Mouse (Mus musculus) embryonic facial prominence, embryonic 13.5 days (tissue): Measurements from ENCODE around the gene Zfp72. TPM values are rescaled to one million over a fixed set of nuclear protein-coding genes. Genes with fewer than 3 reads are reported as not detected.
A peak's percentile ranks its signal among the peaks of the same experiment; 100 is the strongest.

Experiments used
- ATAC-seq: fragments of 200-750 bp; cut with Nextera tagmentation; 2 replicates; pipeline ENCODE4 v1.8.0; 2017; ENCODE audit warnings: low read depth; ENCODE audit not compliant: insufficient number of reproducible peaks, insufficient read depth, low FRiP score, low TSS enrichment
- H3K27ac ChIP-seq: fragments of 300-500 bp; sonication (generic); 2 replicates; pipeline ENCODE4 v1.5.1; 2015; ENCODE audit warnings: moderate library complexity, mild to moderate bottlenecking, inconsistent platforms
- H3K27me3 ChIP-seq: fragments of 300-500 bp; sonication (generic); 2 replicates; pipeline ENCODE4 v1.6.1; 2015; ENCODE audit warnings: mild to moderate bottlenecking, inconsistent platforms
- H3K36me3 ChIP-seq: fragments of 300-500 bp; sonication (generic); 2 replicates; pipeline ENCODE4 v1.6.1; 2015; ENCODE audit warnings: mild to moderate bottlenecking, inconsistent platforms
- H3K4me1 ChIP-seq: fragments of 300-500 bp; sonication (generic); 2 replicates; pipeline ENCODE4 v1.6.1; 2015; ENCODE audit warnings: inconsistent platforms
- H3K4me2 ChIP-seq: fragments of 300-500 bp; sonication (generic); 2 replicates; pipeline ENCODE4 v1.6.1; 2015; ENCODE audit warnings: moderate library complexity, mild to moderate bottlenecking, inconsistent platforms
- H3K4me3 ChIP-seq: fragments of 300-500 bp; sonication (generic); 2 replicates; pipeline ENCODE4 v1.5.1; 2015; ENCODE audit warnings: mild to moderate bottlenecking, inconsistent platforms
- H3K9ac ChIP-seq: fragments of 300-500 bp; sonication (generic); 2 replicates; pipeline ENCODE4 v1.6.1; 2015; ENCODE audit warnings: mild to moderate bottlenecking, inconsistent platforms
- H3K9me3 ChIP-seq: fragments of 300-500 bp; sonication (generic); 2 replicates; pipeline ENCODE4 v1.6.1; 2016; ENCODE audit warnings: inconsistent platforms
- WGBS: fragments of 180-500 bp; shearing (Covaris S2); methylation state at CpG from one replicate; pipeline ENCODE4 v1.1.7; 2015; ENCODE audit warnings: mixed read lengths; 5-methylcytosine and 5-hydroxymethylcytosine counted together
- polyA plus RNA-seq: library from polyadenylated mRNA; unstranded; fragments of >200 nt; fragmentation: Nextera tagmentation; extraction: Ambion mirVana; gene quantifications from 2 replicates; pipeline ENCODE4 v1.2.1, GENCODE M21; 2015

The Zfp72 gene
- 8.0 TPM in 2 replicates for polyA plus RNA-seq

DNA sequence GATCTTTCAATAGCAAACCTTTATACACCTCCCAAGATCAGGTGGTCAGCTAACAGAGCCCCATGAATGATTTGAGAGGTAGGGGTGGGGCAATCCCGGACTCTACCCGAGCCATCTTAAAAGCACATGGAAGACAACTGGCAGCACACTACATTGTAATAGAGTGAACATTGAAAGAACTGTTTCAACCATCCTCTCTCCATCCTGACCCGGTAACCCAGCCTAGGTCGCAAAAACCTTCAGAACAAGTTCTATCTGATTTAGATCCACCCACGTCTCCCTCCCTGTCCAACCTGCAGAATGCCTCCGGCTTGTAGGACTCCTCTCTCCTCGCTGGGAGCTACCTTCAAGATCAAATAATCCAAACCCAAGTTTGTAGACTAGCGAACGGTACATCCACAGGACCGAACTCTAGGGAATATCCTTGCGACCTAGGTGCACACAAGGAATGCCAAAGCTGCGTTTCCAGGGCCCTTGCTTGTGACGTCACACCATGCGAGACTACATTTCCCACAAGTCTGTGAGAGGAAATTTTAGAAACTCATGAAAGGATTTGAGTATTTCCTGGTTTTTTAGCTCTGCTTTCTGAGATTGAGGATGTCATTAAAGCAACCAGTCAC is at the start of gene Zfp72:
TSS of gene Zfp72 (minus strand) at position 466 of the 620 bp plus-strand sequence.
- peak; percentile 86; the same call in 1 of the 2 replicates for ATAC-seq
- peak within 1 kb of the TSS; percentile 67 for H3K4me2 ChIP-seq
- H3K4me3 ChIP-seq, result peak within 1 kb of the TSS; percentile 73
- H3K4me1 ChIP-seq, result 0 out of 2 replicates have a peak, but pooled peaks cover 3% of the 10 kb centered on the region
- H3K27ac ChIP-seq, result no peak within 1 kb of the TSS
- H3K27me3 ChIP-seq, result no peaks in the 10 kb centered on the region
- no peaks in the 10 kb centered on the region for H3K9me3 ChIP-seq
- peak within 1 kb of the TSS; percentile 76 for H3K9ac ChIP-seq
- WGBS, result 2% methylated on average over 14 of the region's 14 CpGs
- no peaks in the 10 kb centered on the region for H3K36me3 ChIP-seq

DNA sequence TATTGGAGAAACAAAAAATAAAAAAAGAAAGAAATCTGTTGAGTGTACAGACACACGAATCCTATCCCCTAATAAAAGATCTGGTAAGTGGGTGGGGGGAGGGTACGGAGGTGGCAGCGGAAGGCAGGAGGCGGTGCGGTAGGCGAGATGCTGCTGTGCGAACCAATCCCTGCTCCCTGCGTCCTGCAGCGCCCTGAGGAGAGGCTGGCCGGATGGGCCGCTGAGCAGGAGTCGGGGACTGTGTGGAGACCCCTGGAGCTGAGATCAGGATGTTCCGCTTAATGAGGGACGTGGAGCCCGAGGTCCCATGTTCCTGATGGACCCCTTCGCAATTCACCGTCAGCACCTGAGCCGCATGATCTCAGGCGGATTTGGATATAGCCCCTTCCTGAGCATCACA is 49.3 kb upstream of the Zfp72 start:
- Histone ChIP-seq H3K4me2 (no peak overlapping the region), H3K9ac (no peak overlapping the region), H3K4me3 (no peak overlapping the region), H3K27ac (no peak overlapping the region), H3K4me1 (no peaks in the 10 kb centered on the region), H3K36me3 (peaks cover 40% of the 10 kb centered on the region), H3K27me3 (no peaks in the 10 kb centered on the region), H3K9me3 (peaks cover 60% of the 10 kb centered on the region)
- 28% methylated on average over 19 of the region's 19 CpGs for WGBS
- ATAC-seq, result no peak

DNA sequence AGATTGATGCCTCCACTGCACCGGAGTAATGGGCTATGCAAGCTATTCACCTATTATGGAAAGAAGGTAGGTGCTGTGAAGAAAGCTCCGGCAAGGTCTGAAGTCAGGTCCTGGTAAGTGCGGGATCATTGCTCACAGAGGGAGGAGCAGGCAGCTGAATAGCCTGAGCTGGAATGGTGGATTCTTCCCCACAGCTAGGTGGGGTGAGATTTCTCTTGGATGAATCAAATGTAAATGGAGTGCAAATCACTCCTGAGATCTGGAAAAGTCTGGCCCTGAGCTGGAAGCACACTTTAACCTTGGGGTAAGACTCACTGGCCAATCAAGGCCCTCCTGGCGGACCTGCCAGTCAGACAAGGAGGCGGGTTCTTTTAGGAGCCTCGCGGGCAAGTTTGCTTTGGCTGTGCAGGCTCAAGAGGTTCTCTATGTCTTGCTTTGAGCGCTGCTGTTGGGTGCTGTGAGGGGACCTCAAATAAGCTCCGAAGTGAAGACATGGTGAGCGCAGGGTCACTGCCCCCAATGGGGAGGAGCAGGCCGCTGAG is 8.7 kb upstream of the Zfp72 start, which contains the start of gene Ftl1-ps1:
TSS of gene Ftl1-ps1 (plus strand) at position 397 of the 542 bp plus-strand sequence.
- no peak within 1 kb of the TSS for H3K27ac ChIP-seq
- peak within 1 kb of the TSS; percentile 32 for H3K4me2 ChIP-seq
- H3K9me3 ChIP-seq, result no peaks in the 10 kb centered on the region
- no peaks in the 10 kb centered on the region for H3K27me3 ChIP-seq
- 10% methylated on average over 11 of the region's 11 CpGs for WGBS
- H3K4me1 ChIP-seq, result no peaks in the 10 kb centered on the region
- no peak within 1 kb of the TSS for H3K9ac ChIP-seq
- no peak for ATAC-seq
- no peaks in the 10 kb centered on the region for H3K36me3 ChIP-seq
- H3K4me3 ChIP-seq, result no peak within 1 kb of the TSS; the same call in 1 of the 2 replicates

DNA sequence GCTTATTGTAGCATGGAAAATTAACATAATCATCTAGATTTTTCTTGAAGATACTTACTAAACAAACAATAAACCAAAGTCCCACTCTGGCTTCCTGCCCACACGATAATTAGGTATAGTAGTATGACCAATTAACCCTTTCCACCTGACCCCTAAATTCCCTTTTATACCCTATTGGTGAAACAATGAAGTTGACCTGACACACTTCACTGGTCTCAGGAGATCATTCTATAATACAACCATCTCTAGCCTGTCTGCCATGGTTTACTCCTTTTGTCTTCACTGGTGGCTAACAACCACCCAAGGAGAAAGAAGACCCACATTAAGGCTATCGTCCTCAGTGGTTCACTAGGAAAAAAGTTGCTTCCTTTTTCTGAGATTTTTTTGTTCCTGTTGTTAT is 520 bp upstream of the Zfp72 start:
- Histone ChIP-seq H3K9me3 (no peaks in the 10 kb centered on the region), H3K4me3 (no peak overlapping the region), H3K4me2 (no peak overlapping the region), H3K27me3 (no peaks in the 10 kb centered on the region), H3K36me3 (no peaks in the 10 kb centered on the region), H3K9ac (no peak overlapping the region), H3K27ac (no peak overlapping the region), H3K4me1 (0 out of 2 replicates have a peak, but pooled peaks cover 3% of the 10 kb centered on the region)
- no peak for ATAC-seq
- 77% methylated on average over 2 of the region's 2 CpGs for WGBS

DNA sequence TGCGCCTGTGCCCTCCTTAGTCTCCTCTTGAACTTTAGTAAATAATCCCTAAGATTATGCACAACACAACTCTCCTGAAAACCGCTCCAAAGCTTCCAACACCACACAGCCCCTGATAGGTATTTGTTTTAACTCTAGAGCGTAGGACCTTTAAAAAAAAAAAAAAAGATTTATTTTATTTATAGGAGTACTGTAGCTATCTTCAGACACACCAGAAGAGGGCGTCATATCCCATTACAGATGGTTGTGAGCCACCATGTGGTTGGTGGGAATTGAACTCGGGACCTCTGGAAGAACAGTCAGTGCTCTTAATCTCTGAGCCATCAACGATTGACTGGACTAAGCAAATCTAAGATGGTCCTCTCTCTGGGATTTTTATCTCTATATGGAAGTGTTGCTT is 906 bp downstream of the Zfp72 start:
- Histone ChIP-seq H3K4me2 (peak overlapping the region; percentile 67), H3K9me3 (no peaks in the 10 kb centered on the region), H3K36me3 (no peaks in the 10 kb centered on the region), H3K27me3 (no peaks in the 10 kb centered on the region), H3K9ac (peak overlapping the region; percentile 76; the same call in 1 of the 2 replicates), H3K4me1 (0 out of 2 replicates have a peak, but pooled peaks cover 3% of the 10 kb centered on the region), H3K4me3 (peak overlapping the region; percentile 73), H3K27ac (no peak overlapping the region)
- ATAC-seq, result no peak
- WGBS, result 66% methylated on average over 6 of the region's 6 CpGs

DNA sequence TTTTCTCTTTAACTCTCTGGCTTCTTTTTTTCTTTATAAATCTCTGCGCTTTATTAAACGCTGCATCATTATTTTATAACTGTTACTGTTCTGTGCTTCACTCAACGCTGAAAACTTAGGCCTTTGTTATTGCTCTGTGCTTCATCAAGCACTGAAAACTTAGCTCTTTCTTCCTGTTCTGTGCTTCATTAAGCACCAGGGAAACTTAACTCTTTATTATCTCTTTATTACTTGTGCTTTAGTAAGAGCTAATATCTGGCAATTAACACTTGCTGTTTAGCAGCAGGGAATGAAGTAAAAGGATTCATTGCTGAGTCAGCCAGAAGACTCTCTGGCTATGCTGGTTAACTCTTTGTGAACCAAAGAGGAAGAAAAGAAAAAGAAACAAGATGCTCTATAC is 8.3 kb downstream of the Zfp72 start:
- 49% methylated on average over 3 of the region's 3 CpGs for WGBS
- Histone ChIP-seq H3K27ac (peak overlapping the region; percentile 34), H3K9ac (no peak overlapping the region), H3K9me3 (no peaks in the 10 kb centered on the region), H3K4me2 (no peak overlapping the region), H3K4me1 (peaks cover 7% of the 10 kb centered on the region; the same call in 1 of the 2 replicates), H3K36me3 (no peaks in the 10 kb centered on the region; the same call in 1 of the 2 replicates), H3K4me3 (no peak overlapping the region), H3K27me3 (no peaks in the 10 kb centered on the region)
- ATAC-seq, result no peak

DNA sequence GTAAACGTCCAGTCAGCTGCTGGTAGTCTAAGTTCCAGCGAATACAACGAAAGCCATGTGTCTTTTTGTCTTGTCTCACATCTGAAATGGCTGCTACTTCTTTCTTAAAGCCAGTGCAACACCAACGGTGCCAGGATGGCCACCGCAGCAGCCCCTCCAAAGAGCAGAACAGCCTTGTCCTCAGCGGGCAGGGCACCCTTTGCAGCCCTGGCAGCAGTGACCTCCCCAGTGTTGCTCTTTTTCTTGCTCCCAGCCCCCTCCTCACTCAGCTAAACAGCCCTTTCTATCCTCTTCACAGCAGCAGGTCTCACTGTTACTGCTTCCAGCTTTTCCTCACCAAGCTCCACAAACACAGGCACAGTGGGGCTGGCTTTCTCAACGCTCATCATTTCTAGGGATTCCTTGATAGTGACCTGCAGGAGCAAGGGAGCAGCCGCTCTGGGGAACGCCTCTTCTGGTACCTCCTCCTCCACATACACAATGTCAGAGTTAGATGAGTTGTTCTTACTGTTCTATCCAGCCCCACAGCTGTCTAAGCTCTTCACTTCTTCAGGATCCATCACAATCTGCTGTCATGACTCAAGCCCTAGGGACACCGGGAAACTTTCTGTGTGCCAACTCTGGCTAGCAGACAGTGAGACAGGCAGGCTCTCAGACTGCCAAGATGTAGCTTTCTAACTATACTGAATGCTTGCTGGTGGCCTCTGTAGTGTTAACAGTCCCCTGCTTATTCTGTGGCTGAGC is 8.9 kb downstream of the Zfp72 start:
- ATAC-seq, result no peak
- Histone ChIP-seq H3K4me3 (no peak overlapping the region), H3K27me3 (no peaks in the 10 kb centered on the region), H3K9ac (0 out of 2 replicates have a peak overlapping the region, but pooled peaks have one; percentile 41), H3K4me2 (no peak overlapping the region), H3K36me3 (no peaks in the 10 kb centered on the region; the same call in 1 of the 2 replicates), H3K27ac (peak overlapping the region; percentile 34), H3K9me3 (no peaks in the 10 kb centered on the region), H3K4me1 (peaks cover 7% of the 10 kb centered on the region; the same call in 1 of the 2 replicates)
- WGBS, result 74% methylated on average over 10 of the region's 10 CpGs

DNA sequence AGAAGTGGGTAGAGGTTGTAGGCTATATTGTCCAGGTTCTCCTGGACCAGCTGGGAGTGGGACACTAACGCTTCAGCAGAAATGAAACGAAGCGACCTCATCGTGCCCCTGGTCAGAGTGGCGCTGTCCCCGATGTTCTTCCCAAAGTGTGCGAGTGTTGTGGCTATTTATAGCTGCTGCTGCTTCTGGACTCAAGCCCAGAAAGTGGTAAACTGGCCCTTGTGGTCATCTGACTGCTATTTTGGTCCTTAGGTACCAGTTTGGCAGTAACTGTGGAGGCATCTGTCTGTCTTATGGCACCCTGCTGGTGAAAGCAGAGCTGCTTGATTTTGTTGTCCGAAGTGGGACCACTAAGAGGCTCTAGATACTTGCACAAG is 26.8 kb downstream of the Zfp72 start, which contains the start of gene Lrrc14b:
TSS of gene Lrrc14b (minus strand) at position 147 of the 377 bp plus-strand sequence.
- Histone ChIP-seq H3K36me3 (peaks cover 41% of the 10 kb centered on the region), H3K4me3 (no peak within 1 kb of the TSS), H3K4me1 (no peaks in the 10 kb centered on the region), H3K4me2 (no peak within 1 kb of the TSS), H3K9ac (no peak within 1 kb of the TSS), H3K27ac (no peak within 1 kb of the TSS), H3K9me3 (no peaks in the 10 kb centered on the region), H3K27me3 (no peaks in the 10 kb centered on the region)
- ATAC-seq, result no peak
- 78% methylated on average over 8 of the region's 8 CpGs for WGBS

DNA sequence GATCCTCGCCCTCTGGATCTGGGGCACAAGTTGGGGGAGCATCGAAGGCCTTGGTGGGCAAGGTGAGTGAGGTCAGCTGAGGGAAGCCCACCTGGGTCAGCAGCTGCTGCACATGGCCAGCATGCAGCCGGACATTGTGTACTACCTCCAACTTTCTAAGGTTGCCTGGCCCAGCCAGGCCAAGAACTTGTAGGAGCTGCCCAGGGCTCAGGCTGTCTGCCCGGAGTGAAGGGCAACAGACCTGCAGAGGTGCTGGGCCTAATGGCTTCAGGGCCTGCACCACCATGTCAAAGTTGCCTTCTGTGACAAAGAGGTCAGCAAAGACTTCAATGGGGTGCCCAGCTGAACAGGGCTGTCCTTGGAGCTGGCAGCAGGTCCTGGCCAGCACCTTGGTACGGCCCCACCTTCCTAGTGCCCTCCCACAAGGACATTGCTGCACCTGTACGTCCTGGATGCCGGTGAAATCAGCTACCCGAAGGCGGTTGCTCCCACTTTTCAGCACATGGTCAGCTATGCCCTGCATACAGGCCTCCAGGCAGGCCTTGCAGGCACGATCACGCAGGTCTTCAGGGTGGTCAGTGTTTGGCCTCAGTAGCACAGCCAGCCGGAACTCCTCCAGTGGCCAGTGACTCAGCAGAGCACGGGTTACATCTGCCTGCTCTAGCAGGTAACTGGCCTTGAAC is 27.3 kb downstream of the Zfp72 start:
- Histone ChIP-seq H3K9ac (no peak overlapping the region), H3K4me3 (no peak overlapping the region), H3K4me1 (no peaks in the 10 kb centered on the region), H3K27ac (no peak overlapping the region), H3K4me2 (no peak overlapping the region), H3K27me3 (no peaks in the 10 kb centered on the region), H3K9me3 (no peaks in the 10 kb centered on the region), H3K36me3 (peaks cover 46% of the 10 kb centered on the region)
- ATAC-seq, result no peak
- WGBS, result 93% methylated on average over 13 of the region's 13 CpGs

DNA sequence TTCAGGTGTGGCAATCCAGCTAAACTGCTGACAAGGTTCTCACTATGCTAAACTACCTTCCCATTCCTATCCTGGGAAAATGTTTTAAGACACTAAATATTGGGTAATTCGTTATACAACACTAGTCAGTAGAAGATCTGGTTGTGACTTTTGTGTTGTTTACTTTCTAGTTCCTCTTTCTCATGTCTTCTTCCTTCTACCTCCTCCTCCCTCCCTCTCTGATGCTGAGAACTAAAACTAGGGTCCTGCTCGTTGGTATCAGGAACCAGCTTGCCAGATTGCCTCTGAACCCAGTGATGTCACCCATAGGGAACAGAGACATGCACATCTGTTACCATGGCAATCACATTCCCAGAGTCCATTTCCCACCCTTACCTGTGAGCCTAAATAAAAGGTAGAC is 28.4 kb downstream of the Zfp72 start:
- Histone ChIP-seq H3K36me3 (peaks cover 52% of the 10 kb centered on the region), H3K4me2 (no peak overlapping the region)

DNA sequence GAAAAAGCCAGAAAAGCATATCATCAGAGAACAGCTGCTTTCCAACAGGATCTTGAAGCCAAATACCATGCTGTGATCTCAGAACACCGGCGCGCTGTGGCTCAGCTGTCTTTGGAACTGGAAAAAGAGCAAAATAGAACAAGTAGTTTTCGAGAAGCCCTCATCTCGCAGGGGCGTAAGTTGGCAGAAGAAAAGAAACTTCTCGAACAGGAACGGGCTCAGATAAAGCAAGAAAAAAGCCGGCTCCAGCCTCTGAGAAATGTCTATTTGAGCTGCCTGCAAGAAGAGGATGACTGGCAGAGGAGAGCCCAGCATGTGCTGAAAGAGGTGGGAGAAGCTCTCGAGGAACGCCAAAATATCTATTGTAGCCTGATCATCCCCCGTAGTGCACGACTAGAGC is 34.1 kb downstream of the Zfp72 start:
- H3K4me3 ChIP-seq, result no peak overlapping the region
- no peak overlapping the region for H3K9ac ChIP-seq
- H3K4me1 ChIP-seq, result no peaks in the 10 kb centered on the region
- peaks cover 65% of the 10 kb centered on the region for H3K36me3 ChIP-seq
- no peak overlapping the region for H3K4me2 ChIP-seq
- ATAC-seq, result no peak
- H3K27me3 ChIP-seq, result no peaks in the 10 kb centered on the region
- no peaks in the 10 kb centered on the region for H3K9me3 ChIP-seq
- no peak overlapping the region for H3K27ac ChIP-seq
- WGBS, result 95% methylated on average over 13 of the region's 13 CpGs

More for the DNA sequence above, 28.4 kb downstream of the Zfp72 start:
- no peak for ATAC-seq
- no peak overlapping the region for H3K27ac ChIP-seq
- 85% methylated on average over 2 of the region's 2 CpGs for WGBS
- H3K4me1 ChIP-seq, result no peaks in the 10 kb centered on the region
- no peak overlapping the region for H3K4me3 ChIP-seq
- no peaks in the 10 kb centered on the region for H3K27me3 ChIP-seq
- H3K9me3 ChIP-seq, result no peaks in the 10 kb centered on the region
- no peak overlapping the region for H3K9ac ChIP-seq
